Mouse (Mus musculus): Measurements from ENCODE around the gene Dnah7a. TPM values are rescaled to one million over a fixed set of nuclear protein-coding genes. Genes with fewer than 3 reads are reported as not detected.
"Not testable (repeated sequence)": the region's sequence is repeated elsewhere in the genome, so short reads cannot be mapped to it uniquely, and the experiment has no call there.

The Dnah7a gene
- total and polyA plus RNA-seq, 2 experiments from 2014 or later, result 4.5 to 12.0 TPM

DNA sequence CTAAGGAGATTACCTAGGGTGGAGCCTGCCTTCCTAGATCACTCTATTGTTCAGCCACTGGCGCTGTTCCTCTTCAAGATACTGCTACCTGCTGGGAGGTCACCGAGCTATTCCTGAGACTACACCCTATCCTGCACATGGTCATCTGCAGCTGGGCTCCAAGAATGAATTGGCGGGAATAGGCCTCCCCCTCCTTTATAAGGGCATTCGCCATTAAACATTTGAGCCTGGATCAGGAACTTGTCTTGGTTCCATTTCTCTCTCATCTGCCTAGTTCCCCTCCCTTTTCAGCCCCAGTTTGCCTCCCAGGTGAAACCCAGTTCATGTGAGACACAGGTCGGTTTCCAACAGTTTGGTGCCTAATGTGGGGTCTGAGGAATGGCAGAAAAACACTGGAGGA lies 39.4 kb upstream of the Dnah7a start:
- no peak overlapping the region for H3K4me2 ChIP-seq (ENCODE audit: low read depth, low read length, poor library complexity, severe bottlenecking)
- H3K4me1 ChIP-seq (ENCODE audit: insufficient read depth, low read length), result no peaks in the 10 kb centered on the region
- ATAC-seq (ENCODE audit: low FRiP score) (no peak), DNase-seq (ENCODE audit: low spot score) (no peak)
- no peak for TF ChIP-seq CTCF (IDR thresholded peaks at IDR 0.05)
- no peaks in the 10 kb centered on the region for H3K9me3 ChIP-seq (ENCODE audit: low read length)
- WGBS, result 48% methylated on average over 5 of the region's 5 CpGs
- no peak overlapping the region for H3K4me3 ChIP-seq (ENCODE audit: low read depth, low read length)
- H3K27ac ChIP-seq (ENCODE audit: low read depth, low read length), result no peak overlapping the region
- no peaks in the 10 kb centered on the region for H3K36me3 ChIP-seq (ENCODE audit: insufficient read depth, low read length)
- H3K9ac ChIP-seq (replicated peaks; ENCODE audit: low read length, poor library complexity, severe bottlenecking), result no peak overlapping the region
- no peaks in the 10 kb centered on the region for H3K27me3 ChIP-seq (ENCODE audit: insufficient read depth, low read length)

DNA sequence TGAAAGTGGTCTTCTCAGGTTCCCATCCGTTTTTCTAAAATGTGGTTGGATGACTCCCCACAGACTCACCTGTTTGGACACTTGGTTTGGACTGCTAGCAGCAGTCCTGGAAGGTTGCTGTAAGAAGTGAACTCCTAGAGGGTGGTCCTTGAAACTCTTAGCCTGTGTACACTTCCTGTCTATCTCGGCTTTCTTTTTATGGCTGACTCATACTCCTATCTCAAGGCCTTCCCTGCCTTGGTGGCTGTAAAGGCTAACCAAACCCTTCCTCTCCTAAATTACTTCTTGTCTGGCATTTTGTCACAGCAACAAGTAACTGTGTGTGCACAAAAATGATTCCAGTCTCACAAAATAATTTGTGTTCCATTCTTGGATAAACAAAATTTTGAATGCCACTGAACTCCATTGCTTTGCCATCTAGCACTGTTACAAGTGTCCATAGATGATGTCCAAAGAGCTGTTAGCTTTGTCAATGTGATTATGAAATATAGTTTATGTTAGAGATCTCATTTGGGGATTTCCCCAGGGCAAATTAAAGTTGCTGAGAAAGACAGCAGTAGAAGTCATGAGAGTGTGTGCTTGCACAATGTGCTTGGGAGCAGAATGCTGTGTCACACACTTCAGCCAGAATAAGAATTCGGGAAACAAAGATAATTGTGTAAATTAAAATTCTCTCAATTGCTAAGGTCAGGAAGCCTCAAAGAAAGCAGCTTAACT lies 35.3 kb upstream of the Dnah7a start:
- no peak overlapping the region for H3K4me2 ChIP-seq (ENCODE audit: low read depth, low read length, poor library complexity, severe bottlenecking)
- no peaks in the 10 kb centered on the region for H3K27me3 ChIP-seq (ENCODE audit: insufficient read depth, low read length)
- ATAC-seq (ENCODE audit: low FRiP score) (no peak), DNase-seq (ENCODE audit: low spot score) (no peak)
- no peaks in the 10 kb centered on the region for H3K36me3 ChIP-seq (ENCODE audit: insufficient read depth, low read length)
- H3K9me3 ChIP-seq (ENCODE audit: low read length), result no peaks in the 10 kb centered on the region
- no peak overlapping the region for H3K9ac ChIP-seq (replicated peaks; ENCODE audit: low read length, poor library complexity, severe bottlenecking)
- TF ChIP-seq CTCF (IDR thresholded peaks at IDR 0.05), result no peak
- no peaks in the 10 kb centered on the region for H3K4me1 ChIP-seq (ENCODE audit: insufficient read depth, low read length)
- no peak overlapping the region for H3K27ac ChIP-seq (ENCODE audit: low read depth, low read length)
- H3K4me3 ChIP-seq (ENCODE audit: low read depth, low read length), result no peak overlapping the region
- 92% methylated on average over 3 of the region's 3 CpGs for WGBS

DNA sequence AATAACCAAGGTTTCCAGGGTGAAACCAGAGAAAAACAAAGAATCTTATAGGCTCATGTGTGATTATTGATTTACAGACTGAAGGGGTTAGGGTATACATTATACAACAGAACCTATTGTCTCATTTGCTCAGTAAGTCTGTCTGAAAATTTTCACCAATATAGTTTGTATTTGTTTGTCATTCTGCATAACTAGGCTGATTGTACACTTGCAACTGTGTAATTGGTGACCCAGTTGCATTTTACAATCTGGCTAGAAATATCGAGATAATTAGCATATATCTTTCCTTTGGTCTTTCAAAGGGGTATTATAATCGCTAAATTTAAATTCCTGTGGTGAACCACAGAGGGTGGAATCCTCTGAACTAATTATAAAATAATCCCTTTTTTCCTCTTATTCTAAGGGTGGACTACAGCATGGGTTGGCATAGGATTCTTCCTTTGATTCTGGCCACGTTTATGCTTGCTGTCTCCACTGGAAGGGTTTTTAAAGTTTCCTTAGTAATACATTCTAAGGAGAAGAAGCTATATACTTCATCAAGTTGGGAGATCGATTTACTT lies 34.3 kb upstream of the Dnah7a start:
- H3K4me2 ChIP-seq (ENCODE audit: low read depth, low read length, poor library complexity, severe bottlenecking), result no peak overlapping the region
- H3K9ac ChIP-seq (replicated peaks; ENCODE audit: low read length, poor library complexity, severe bottlenecking), result no peak overlapping the region
- H3K4me1 ChIP-seq (ENCODE audit: insufficient read depth, low read length), result no peaks in the 10 kb centered on the region
- ATAC-seq (ENCODE audit: low FRiP score), result peak; percentile 47; the same call in 1 of the 2 replicates
- H3K27me3 ChIP-seq (ENCODE audit: insufficient read depth, low read length), result no peaks in the 10 kb centered on the region
- no peaks in the 10 kb centered on the region for H3K36me3 ChIP-seq (ENCODE audit: insufficient read depth, low read length)
- H3K4me3 ChIP-seq (ENCODE audit: low read depth, low read length), result no peak overlapping the region
- H3K9me3 ChIP-seq (ENCODE audit: low read length), result no peaks in the 10 kb centered on the region
- DNase-seq (ENCODE audit: low spot score), result peak; percentile 5
- 50% methylated on average over 4 of the region's 4 CpGs for WGBS
- no peak overlapping the region for H3K27ac ChIP-seq (ENCODE audit: low read depth, low read length)
- TF ChIP-seq CTCF (IDR thresholded peaks at IDR 0.05), result no peak

DNA sequence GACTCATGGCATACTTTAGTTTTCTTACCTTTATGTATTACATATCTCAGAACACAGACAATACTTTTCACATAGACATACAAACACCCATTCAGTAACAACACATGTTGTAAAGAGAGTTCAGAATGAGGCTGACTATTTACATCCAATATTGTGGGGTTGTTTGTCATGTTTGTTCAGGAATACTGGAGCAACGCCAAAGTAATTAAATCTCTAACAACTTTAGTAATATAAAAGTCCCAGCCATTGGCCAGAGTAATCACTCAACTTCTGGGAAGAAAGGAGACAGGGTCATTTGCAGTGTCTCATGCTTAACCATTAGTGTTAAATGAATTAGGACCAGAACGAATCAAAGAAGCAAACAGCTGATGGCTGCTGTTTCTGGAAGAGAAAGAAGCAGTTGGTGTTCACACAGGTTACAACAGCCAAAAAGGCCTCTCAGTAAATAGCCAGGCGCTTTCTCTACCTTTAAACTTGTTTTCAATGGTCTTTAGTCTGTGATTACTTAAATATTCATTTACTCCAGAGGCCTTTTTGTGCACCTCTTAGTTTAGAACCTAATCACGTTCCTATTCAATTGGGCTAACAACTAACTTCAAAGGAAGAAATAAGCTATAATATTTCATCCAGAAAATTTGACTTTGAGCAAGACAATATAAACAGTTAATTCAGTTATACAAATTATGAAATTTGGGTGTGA lies 33.6 kb upstream of the Dnah7a start:
- not testable (repeated sequence) for H3K27ac ChIP-seq (ENCODE audit: low read depth, low read length); H3K4me1 ChIP-seq (ENCODE audit: insufficient read depth, low read length); H3K9ac ChIP-seq (replicated peaks; ENCODE audit: low read length, poor library complexity, severe bottlenecking); H3K9me3 ChIP-seq (ENCODE audit: low read length); H3K4me2 ChIP-seq (ENCODE audit: low read depth, low read length, poor library complexity, severe bottlenecking); H3K36me3 ChIP-seq (ENCODE audit: insufficient read depth, low read length); ATAC-seq (ENCODE audit: low FRiP score); H3K27me3 ChIP-seq (ENCODE audit: insufficient read depth, low read length); H3K4me3 ChIP-seq (ENCODE audit: low read depth, low read length)
- 55% methylated on average over 3 of the region's 4 CpGs for WGBS
- peak; percentile 21 for DNase-seq (ENCODE audit: low spot score)

DNA sequence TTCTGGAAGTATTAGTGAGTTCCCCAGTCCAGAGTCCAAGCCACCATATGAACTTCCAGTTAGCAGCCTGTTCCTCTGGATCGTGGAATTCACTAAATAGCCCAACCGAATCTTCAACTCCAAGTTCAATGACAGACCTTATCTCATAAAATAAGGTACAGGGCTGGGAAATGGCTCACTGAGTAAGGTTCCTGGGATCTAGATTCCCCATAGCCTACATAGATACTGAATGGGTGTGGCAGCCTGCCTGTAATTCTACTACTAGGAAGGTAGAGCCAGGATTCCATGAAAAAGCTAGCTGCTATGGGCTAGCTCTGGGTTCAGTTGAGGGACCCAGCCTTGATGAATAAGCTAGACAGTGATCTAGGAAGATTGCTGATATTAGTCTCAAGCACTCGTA lies 30.0 kb upstream of the Dnah7a start:
- H3K4me2 ChIP-seq (ENCODE audit: low read depth, low read length, poor library complexity, severe bottlenecking), result no peak overlapping the region
- H3K9ac ChIP-seq (replicated peaks; ENCODE audit: low read length, poor library complexity, severe bottlenecking), result no peak overlapping the region
- no peak overlapping the region for H3K27ac ChIP-seq (ENCODE audit: low read depth, low read length)
- H3K4me3 ChIP-seq (ENCODE audit: low read depth, low read length), result no peak overlapping the region
- no peaks in the 10 kb centered on the region for H3K36me3 ChIP-seq (ENCODE audit: insufficient read depth, low read length)
- H3K4me1 ChIP-seq (ENCODE audit: insufficient read depth, low read length), result no peaks in the 10 kb centered on the region
- DNase-seq (ENCODE audit: low spot score), result no peak
- TF ChIP-seq CTCF (IDR thresholded peaks at IDR 0.05), result no peak
- H3K27me3 ChIP-seq (ENCODE audit: insufficient read depth, low read length), result no peaks in the 10 kb centered on the region
- no peaks in the 10 kb centered on the region for H3K9me3 ChIP-seq (ENCODE audit: low read length)
- 95% methylated on average over 3 of the region's 3 CpGs for WGBS
- ATAC-seq (ENCODE audit: low FRiP score), result no peak

All from midbrain, postnatal 0 days (tissue).